Mouse (Mus musculus): Measurements from ENCODE around the gene Atg2a.
"Not testable (repeated sequence)": the region's sequence is repeated elsewhere in the genome, so short reads cannot be mapped to it uniquely, and the experiment has no call there.

Gene Atg2a

GRCm38 (mm10) chr19:6276426-6277421 is 35.3 kb downstream of the Atg2a start, which contains the start of gene Ehd1:
Gene Ehd1, plus strand, starts transcription at chr19:6276725.
- DNase-seq (ENCODE audit: low spot score): peak; percentile 98

- peak; percentile 44 for DNase-seq (ENCODE audit: low spot score)
Observed at GRCm38 (mm10) chr19:6277661-6278438, 36.4 kb downstream of the Atg2a start.

GRCm38 (mm10) chr19:6278439-6279073 is 37.1 kb downstream of the Atg2a start:
- DNase-seq (ENCODE audit: low spot score): no peak

GRCm38 (mm10) chr19:6279481-6280144 is 38.1 kb downstream of the Atg2a start:
- DNase-seq (ENCODE audit: low spot score): no peak

- no peak for DNase-seq (ENCODE audit: low spot score)
Observed at GRCm38 (mm10) chr19:6280554-6280953, 39.1 kb downstream of the Atg2a start.

GRCm38 (mm10) chr19:6281122-6282020 is 39.9 kb downstream of the Atg2a start:
- DNase-seq (ENCODE audit: low spot score): no peak

GRCm38 (mm10) chr19:6283001-6283400 is 41.5 kb downstream of the Atg2a start:
- no peak for DNase-seq (ENCODE audit: low spot score)

- DNase-seq (ENCODE audit: low spot score): no peak
Observed at GRCm38 (mm10) chr19:6284502-6284901, 43.0 kb downstream of the Atg2a start.

- DNase-seq (ENCODE audit: low spot score): no peak
Observed at GRCm38 (mm10) chr19:6285226-6285625, 43.8 kb downstream of the Atg2a start.

GRCm38 (mm10) chr19:6285632-6286433 is 44.4 kb downstream of the Atg2a start:
- DNase-seq (ENCODE audit: low spot score): no peak

- no peak for DNase-seq (ENCODE audit: low spot score)
Observed at GRCm38 (mm10) chr19:6286434-6287401, 45.2 kb downstream of the Atg2a start.

GRCm38 (mm10) chr19:6288236-6288894 is 46.9 kb downstream of the Atg2a start:
- DNase-seq (ENCODE audit: low spot score): no peak

GRCm38 (mm10) chr19:6289696-6290238 is 48.3 kb downstream of the Atg2a start:
- no peak for DNase-seq (ENCODE audit: low spot score)

- DNase-seq (ENCODE audit: low spot score): not testable (repeated sequence)
Observed at GRCm38 (mm10) chr19:6290720-6291116, 49.2 kb downstream of the Atg2a start.

GRCm38 (mm10) chr19:6291117-6291781 is 49.8 kb downstream of the Atg2a start:
- no peak for DNase-seq (ENCODE audit: low spot score)

GRCm38 (mm10) chr19:6292262-6292661 is 50.8 kb downstream of the Atg2a start:
- no peak for DNase-seq (ENCODE audit: low spot score)

- no peak for DNase-seq (ENCODE audit: low spot score)
Observed at GRCm38 (mm10) chr19:6294301-6294700, 52.8 kb downstream of the Atg2a start.

Measured in ovary, postnatal 14 days (tissue).